Mouse (Mus musculus) limb, embryonic 10.5 days (tissue): ENCODE data around the gene Set. TPM values are rescaled to one million over a fixed set of nuclear protein-coding genes. Genes with fewer than 3 reads are reported as not detected.
"Not testable (repeated sequence)": the region's sequence is repeated elsewhere in the genome, so short reads cannot be mapped to it uniquely, and the experiment has no call there.

Source experiments
- DNase-seq: peaks from one replicate; pipeline ENCODE4 v3.0.0-alpha.2; 2017; ENCODE audit warnings: low spot score
- H3K27ac ChIP-seq: fragments of 300-500 bp; sonication (generic); 2 replicates; pipeline ENCODE4 v1.5.1; 2016; ENCODE audit warnings: mild to moderate bottlenecking
- H3K27me3 ChIP-seq: fragments of 300-500 bp; sonication (generic); 2 replicates; pipeline ENCODE4 v1.6.1; 2016; ENCODE audit warnings: low read depth, mild to moderate bottlenecking; ENCODE audit not compliant: poor library complexity, severe bottlenecking
- H3K36me3 ChIP-seq: fragments of 300-500 bp; sonication (generic); 2 replicates; pipeline ENCODE4 v1.6.1; 2016; ENCODE audit warnings: mild to moderate bottlenecking, moderate library complexity
- H3K4me1 ChIP-seq: fragments of 300-500 bp; sonication (generic); 2 replicates; pipeline ENCODE4 v1.6.1; 2016
- H3K4me3 ChIP-seq: fragments of 300-500 bp; sonication (generic); 2 replicates; pipeline ENCODE4 v1.5.1; 2016; ENCODE audit warnings: mild to moderate bottlenecking, moderate library complexity
- H3K9me3 ChIP-seq: fragments of 300-500 bp; sonication (generic); replicated peaks from 2 replicates; pipeline ENCODE4 v1.6.1; 2016; ENCODE audit warnings: mild to moderate bottlenecking
- WGBS: fragments of 180-500 bp; shearing (Covaris S2); methylation state at CpG from one replicate; pipeline ENCODE4 v1.1.7; 2016; 5-methylcytosine and 5-hydroxymethylcytosine counted together
- polyA plus RNA-seq: library from polyadenylated mRNA; unstranded; fragments of >200 nt; fragmentation: Nextera tagmentation; extraction: Ambion mirVana; gene quantifications from 2 replicates; pipeline ENCODE4 v1.2.1, GENCODE M21; 2016

Set gene
- polyA plus RNA-seq, 1 experiment from 2014 or later, result 854 TPM

DNA sequence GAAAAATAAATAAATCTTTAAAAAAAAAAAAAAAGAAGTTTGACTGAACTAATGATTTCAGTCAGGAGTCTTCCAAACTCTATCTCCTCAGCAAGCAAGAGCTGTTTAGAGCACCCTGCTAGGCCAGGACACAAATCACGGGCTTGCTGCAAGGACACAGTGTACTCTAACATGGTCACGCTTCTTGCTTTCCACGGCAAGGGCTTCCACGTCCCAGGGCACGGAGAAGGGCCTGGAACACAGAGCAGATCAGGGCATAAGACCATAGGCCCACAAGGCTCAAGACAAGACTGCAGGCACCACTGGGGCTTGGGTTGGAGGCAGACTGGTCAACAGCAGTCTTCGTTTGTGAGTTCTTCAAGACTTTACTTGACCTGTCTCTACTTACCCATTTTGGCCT, 10.1 kb upstream of the Set start:
- peaks cover 18% of the 10 kb centered on the region for H3K36me3 ChIP-seq
- no peak for DNase-seq
- H3K27ac ChIP-seq, result no peak overlapping the region
- no peaks in the 10 kb centered on the region for H3K27me3 ChIP-seq
- WGBS, result 98% methylated on average over 6 of the region's 6 CpGs
- H3K4me3 ChIP-seq, result no peak overlapping the region
- no peaks in the 10 kb centered on the region for H3K9me3 ChIP-seq
- H3K4me1 ChIP-seq, result peaks cover 14% of the 10 kb centered on the region

GRCm38 (mm10) chr2:30048101-30048501, 9.1 kb upstream of the Set start:
- WGBS, result 62% methylated on average over 11 of the region's 11 CpGs
- Histone ChIP-seq H3K36me3 (peaks cover 18% of the 10 kb centered on the region), H3K4me3 (peak overlapping the region; percentile 75), H3K27me3 (no peaks in the 10 kb centered on the region), H3K9me3 (no peaks in the 10 kb centered on the region), H3K27ac (peak overlapping the region; percentile 98), H3K4me1 (peaks cover 10% of the 10 kb centered on the region)
- no peak for DNase-seq

DNA sequence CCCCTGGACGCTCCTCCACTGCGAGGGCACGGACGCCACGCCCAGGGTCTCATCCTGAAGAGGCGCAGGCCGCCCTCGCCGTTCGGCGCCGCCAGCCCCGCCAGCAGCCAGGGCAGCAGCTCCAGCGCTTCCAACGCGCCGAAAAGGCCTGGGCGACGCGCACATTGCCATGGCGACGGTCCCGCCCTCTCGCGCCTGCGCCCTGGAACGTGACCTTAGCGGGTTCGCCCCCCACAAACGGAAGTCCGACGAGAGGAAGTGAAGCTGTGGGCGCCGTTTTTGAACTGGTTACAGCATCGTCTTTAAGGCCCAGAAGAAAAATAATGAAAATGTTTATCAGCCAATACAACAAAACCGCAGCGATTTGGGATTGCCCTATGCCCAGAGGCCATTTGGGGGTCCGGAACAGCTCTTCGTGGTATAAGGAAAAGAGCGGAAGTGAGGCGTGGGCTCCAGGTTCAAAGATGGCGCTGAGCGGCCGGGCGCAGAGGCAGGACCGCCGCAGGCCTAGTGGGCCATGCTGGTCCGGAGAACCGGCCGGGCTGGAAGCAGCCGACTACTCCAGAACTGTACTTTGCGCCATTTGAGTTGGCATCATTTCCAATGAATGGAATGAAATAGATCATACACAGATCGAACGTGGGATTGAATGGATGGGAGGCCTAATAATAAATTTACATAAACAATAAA, 8.3 kb upstream of the Set start, which contains the start of gene Wdr34:
Gene Wdr34 (minus strand): TSS at position 183 of the 690 bp plus-strand sequence.
- H3K36me3 ChIP-seq, result peaks cover 18% of the 10 kb centered on the region
- peak within 1 kb of the TSS; percentile 98 for H3K27ac ChIP-seq
- H3K9me3 ChIP-seq, result no peaks in the 10 kb centered on the region
- DNase-seq, result peak; percentile 99
- WGBS, result 1% methylated on average over 54 of the region's 54 CpGs
- no peaks in the 10 kb centered on the region for H3K27me3 ChIP-seq
- H3K4me1 ChIP-seq, result peaks cover 10% of the 10 kb centered on the region
- peak within 1 kb of the TSS; percentile 75 for H3K4me3 ChIP-seq

DNA sequence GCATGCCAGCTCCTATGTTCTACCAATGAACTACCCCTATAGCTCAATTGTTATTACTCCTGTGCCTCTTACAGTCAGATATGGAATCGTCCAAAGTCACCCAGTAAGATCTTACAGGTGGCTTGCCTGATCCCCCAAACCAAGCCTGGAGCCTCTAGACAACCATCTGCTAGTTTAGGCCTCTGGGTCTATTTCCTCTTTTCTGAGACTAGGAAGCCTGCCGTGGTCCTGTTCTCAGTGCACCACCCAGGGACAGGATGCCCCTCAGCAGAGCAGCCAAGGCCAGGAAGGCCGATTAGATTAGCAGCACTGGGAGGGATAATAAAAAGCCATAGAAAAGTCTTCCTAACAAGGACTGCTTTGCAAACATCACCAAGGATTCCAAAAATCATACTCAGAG, 7.3 kb upstream of the Set start:
- Histone ChIP-seq H3K27me3 (no peaks in the 10 kb centered on the region), H3K36me3 (peaks cover 14% of the 10 kb centered on the region), H3K4me3 (peak overlapping the region; percentile 75; the same call in 1 of the 2 replicates), H3K9me3 (no peaks in the 10 kb centered on the region), H3K27ac (peak overlapping the region; percentile 98), H3K4me1 (peaks cover 10% of the 10 kb centered on the region)
- no peak for DNase-seq
- WGBS, result 87% methylated on average over 3 of the region's 3 CpGs

GRCm38 (mm10) chr2:30051992-30052761, 5.0 kb upstream of the Set start:
- no peak overlapping the region for H3K4me3 ChIP-seq
- H3K9me3 ChIP-seq, result no peaks in the 10 kb centered on the region
- no peak for DNase-seq
- no peaks in the 10 kb centered on the region for H3K27me3 ChIP-seq
- no peak overlapping the region for H3K27ac ChIP-seq
- H3K36me3 ChIP-seq, result peaks cover 2% of the 10 kb centered on the region; the same call in 1 of the 2 replicates
- peaks cover 16% of the 10 kb centered on the region for H3K4me1 ChIP-seq
- 50% methylated on average over 6 of the region's 6 CpGs for WGBS

- not testable (repeated sequence) for H3K36me3 ChIP-seq, H3K9me3 ChIP-seq, H3K4me3 ChIP-seq, DNase-seq, H3K4me1 ChIP-seq, H3K27ac ChIP-seq, H3K27me3 ChIP-seq
- 92% methylated on average over 3 of the region's 3 CpGs for WGBS
These were observed 1.9 kb upstream of the Set start for GRCm38 (mm10) chr2:30055310-30055709.

DNA sequence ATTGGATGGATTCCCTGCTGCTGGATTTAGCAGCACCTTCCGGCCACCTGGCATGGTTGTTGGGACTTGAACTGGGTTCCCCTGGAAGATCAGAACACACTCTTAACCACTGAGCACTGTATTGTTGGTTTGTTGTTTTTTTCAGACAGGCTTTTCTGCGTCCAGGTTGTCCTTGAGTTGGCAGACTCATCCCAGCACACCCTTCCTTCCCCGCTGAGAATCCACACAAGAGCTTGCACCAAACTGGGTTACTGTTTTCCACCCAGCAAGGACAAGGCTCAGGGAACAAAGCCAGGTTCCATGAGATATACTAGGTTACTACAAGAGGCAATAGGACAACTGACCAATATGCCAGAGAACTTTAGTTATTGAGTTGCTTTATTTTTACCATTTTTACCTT, 442 bp upstream of the Set start:
- Histone ChIP-seq H3K27me3 (no peaks in the 10 kb centered on the region), H3K4me3 (no peak overlapping the region), H3K36me3 (no peaks in the 10 kb centered on the region), H3K27ac (no peak overlapping the region), H3K9me3 (no peaks in the 10 kb centered on the region), H3K4me1 (peaks cover 17% of the 10 kb centered on the region)
- DNase-seq, result no peak
- WGBS, result 88% methylated on average over 3 of the region's 3 CpGs

GRCm38 (mm10) chr2:30058418-30058817, 1.2 kb downstream of the Set start:
- WGBS, result 61% methylated on average over 5 of the region's 5 CpGs
- Histone ChIP-seq H3K27ac (no peak overlapping the region), H3K4me3 (no peak overlapping the region), H3K9me3 (no peaks in the 10 kb centered on the region), H3K27me3 (no peaks in the 10 kb centered on the region), H3K36me3 (no peaks in the 10 kb centered on the region), H3K4me1 (peaks cover 24% of the 10 kb centered on the region)
- DNase-seq, result no peak

DNA sequence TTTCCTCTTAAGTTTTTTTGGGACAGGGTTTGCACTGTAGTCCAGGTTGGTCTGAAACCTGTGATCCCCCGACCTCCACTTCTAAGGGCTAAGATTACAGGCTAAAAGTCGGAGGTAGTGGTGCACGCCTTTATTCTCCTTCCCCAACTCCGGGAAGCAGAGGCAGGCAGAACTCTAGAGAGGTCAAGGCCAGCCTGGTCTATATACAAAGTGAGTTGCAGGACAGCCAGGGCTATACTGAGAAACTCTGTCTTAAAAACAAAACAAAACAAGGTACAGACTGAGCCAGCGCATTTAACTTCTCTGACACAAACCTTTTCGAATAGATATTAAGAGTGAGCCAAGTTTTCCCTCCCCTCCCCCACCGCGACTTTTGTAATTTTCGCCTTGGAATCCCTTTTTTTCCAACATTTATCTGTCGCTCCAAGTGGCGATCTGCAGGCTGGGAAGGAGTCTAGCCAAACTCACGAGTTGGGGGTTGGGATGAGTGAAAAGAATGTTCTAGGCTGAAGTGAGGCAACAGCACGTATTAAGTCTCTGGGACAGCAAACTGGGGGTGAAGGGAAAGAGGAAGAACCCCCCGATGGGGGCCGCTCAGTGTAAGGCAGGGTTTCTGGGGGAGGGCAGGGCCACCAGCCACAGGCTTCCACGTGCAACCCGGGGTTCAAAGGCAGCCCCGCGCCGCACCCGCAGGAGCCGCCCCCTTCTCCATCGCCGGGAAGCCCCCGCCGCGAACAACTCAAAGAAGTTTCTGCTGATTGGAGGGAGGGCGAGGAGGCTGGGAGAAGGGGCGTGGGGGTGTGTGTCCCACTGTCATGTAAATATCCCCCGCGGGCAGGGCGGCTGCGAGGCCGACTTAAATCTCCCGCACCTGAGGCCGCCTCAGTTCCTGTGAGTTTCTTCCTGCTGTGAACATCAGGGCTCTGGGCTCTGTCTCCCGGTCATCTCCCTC, 4.3 kb downstream of the Set start:
- peak overlapping the region; percentile 96 for H3K27ac ChIP-seq
- peak; percentile 89 for DNase-seq
- 8% methylated on average over 37 of the region's 37 CpGs for WGBS
- no peaks in the 10 kb centered on the region for H3K9me3 ChIP-seq
- H3K27me3 ChIP-seq, result no peaks in the 10 kb centered on the region
- no peaks in the 10 kb centered on the region for H3K36me3 ChIP-seq
- peak overlapping the region; percentile 65 for H3K4me3 ChIP-seq
- H3K4me1 ChIP-seq, result peaks cover 50% of the 10 kb centered on the region

DNA sequence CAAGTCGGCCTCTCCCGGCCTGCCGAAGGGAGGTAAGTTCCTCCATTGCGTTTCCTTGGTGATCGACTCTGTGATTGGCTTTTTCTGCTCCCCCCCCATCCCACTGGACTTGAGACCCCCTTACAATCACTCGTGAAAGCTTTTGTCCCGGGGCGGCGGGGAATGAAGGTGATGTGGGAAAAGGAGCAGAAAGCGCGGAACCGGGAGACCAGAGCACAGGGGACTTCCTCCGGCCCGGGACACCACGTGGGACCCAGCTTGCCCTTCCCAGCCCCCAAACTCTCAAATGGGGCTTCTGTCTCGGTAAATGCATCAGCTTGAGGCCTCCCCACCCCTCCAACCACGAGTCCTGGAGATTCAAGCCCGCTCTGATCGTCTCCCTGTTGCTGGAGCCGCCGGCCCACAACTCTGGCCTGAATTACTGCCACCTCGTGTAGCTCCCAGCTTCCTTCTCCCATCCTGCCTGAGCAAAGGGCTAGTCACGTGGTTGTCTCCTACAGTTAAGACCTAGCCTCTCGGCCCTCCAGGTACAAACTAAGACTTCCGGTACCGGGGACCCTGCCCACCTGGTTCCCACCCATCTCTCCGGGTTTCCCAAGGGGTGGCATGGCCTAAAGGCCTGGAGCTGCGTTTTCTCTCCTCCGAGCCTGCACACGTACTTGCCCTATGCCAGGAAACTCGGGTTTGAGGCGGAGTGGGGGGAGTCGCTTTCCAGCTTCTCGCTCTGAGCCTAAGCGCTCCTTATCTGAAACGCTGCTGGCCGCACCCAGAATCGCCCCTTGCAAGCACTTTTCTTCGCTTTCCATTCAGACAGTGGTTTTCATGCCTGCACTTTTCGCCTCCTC, 5.3 kb downstream of the Set start:
- peaks cover 4% of the 10 kb centered on the region; the same call in 1 of the 2 replicates for H3K36me3 ChIP-seq
- H3K4me1 ChIP-seq, result peaks cover 42% of the 10 kb centered on the region
- DNase-seq, result peak; percentile 83
- H3K27me3 ChIP-seq, result no peaks in the 10 kb centered on the region
- H3K9me3 ChIP-seq, result no peaks in the 10 kb centered on the region
- peak overlapping the region; percentile 96 for H3K27ac ChIP-seq
- H3K4me3 ChIP-seq, result peak overlapping the region; percentile 65
- WGBS, result under 1% methylated on average over 40 of the region's 40 CpGs

- DNase-seq, result no peak
- WGBS, result 4% methylated on average over 8 of the region's 8 CpGs
- H3K27me3 ChIP-seq, result no peaks in the 10 kb centered on the region
- H3K27ac ChIP-seq, result peak overlapping the region; percentile 96
- H3K4me1 ChIP-seq, result peaks cover 44% of the 10 kb centered on the region
- H3K4me3 ChIP-seq, result peak overlapping the region; percentile 65
- H3K36me3 ChIP-seq, result peaks cover 11% of the 10 kb centered on the region
- no peaks in the 10 kb centered on the region for H3K9me3 ChIP-seq
These were observed 6.1 kb downstream of the Set start for GRCm38 (mm10) chr2:30063235-30063634.

DNA sequence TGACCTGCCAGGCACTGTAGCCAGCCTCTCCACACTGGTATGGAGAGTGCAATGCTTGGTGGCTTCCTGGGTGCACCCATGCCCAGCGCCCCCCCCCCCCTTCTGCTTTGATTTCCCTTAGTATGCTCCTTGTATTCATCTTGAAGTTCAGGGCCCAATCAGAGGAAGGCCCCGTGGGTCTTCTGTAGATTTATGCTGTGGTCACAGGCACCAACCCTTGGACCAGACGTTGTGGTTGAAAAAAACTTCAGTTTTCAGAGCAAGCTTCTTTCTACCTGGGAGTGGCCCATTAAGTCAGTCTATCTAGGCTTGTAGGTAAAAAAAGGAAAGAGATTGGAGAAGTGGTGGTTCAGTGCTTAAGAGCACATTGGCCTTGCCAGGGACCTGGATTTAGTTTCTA, 6.6 kb downstream of the Set start:
- Histone ChIP-seq H3K27ac (peak overlapping the region; percentile 96), H3K27me3 (no peaks in the 10 kb centered on the region), H3K9me3 (no peaks in the 10 kb centered on the region), H3K4me3 (peak overlapping the region; percentile 65), H3K4me1 (peaks cover 47% of the 10 kb centered on the region), H3K36me3 (peaks cover 17% of the 10 kb centered on the region)
- no peak for DNase-seq
- 3% methylated on average over 2 of the region's 3 CpGs for WGBS
